Mouse (Mus musculus): ENCODE measurements around the gene Tmem160. TPM values are rescaled to one million over a fixed set of nuclear protein-coding genes. Genes with fewer than 3 reads are reported as not detected.

Gene Tmem160
- polyA plus RNA-seq, 1 experiment from 2014 or later = 50.7 TPM

DNA sequence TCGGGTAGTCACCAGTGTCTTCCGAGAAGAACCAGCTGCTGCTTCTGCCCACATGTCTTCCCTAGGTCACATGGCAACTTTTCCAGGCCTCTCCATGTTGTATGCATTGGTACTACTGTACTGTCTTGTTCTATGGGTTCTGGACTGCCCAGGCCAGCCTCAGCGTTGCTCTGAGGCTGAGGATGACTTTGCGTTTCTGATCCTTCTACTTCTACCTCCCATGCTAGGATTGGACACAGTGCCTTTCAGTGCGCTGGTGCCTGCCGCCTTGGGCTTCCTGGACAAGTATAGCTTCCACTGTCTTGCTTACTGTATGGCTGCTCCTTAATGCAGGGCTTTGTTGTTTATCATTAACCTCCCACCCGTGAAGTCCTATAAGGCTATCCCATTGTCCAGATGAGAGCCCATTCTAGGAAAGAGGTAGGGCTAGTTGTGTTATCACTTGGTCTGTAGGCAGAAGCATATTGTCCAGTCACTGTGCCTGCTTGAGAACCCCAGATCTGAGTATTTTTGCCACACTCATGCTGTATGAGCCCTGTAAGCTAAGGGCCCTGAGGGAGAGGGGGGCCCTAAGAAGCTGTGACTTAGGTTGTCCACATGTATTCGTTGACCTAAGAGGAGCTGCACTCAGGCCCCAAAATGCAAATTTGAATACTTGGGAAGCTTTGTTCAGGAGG, 40.2 kb upstream of the Tmem160 start:
- Histone ChIP-seq H3K4me1 (ENCODE audit: control insufficient read depth, insufficient read depth, low read length) (no peaks in the 10 kb centered on the region), H3K27ac (replicated peaks; ENCODE audit: low read depth, low read length) (no peak overlapping the region), H3K4me2 (ENCODE audit: low read depth, low read length) (no peak overlapping the region; the same call in 1 of the 2 replicates), H3K36me3 (replicated peaks; ENCODE audit: control insufficient read depth, insufficient read depth, low read depth, low read length) (peaks cover 6% of the 10 kb centered on the region), H3K9me3 (replicated peaks; ENCODE audit: control insufficient read depth, low read length) (no peaks in the 10 kb centered on the region), H3K4me3 (ENCODE audit: low read depth, low read length) (no peak overlapping the region), H3K9ac (replicated peaks; ENCODE audit: low read length) (no peak overlapping the region), H3K27me3 (ENCODE audit: control insufficient read depth, insufficient read depth, low read length) (no peaks in the 10 kb centered on the region)
- no peak for ATAC-seq (replicated peaks; ENCODE audit: insufficient number of reproducible peaks, low FRiP score, low TSS enrichment, low read depth)
- WGBS = 82% methylated on average over 8 of the region's 8 CpGs
- DNase-seq (ENCODE audit: low spot score) = no peak

GRCm38 (mm10) chr7:16412930-16413329, 39.6 kb upstream of the Tmem160 start:
- H3K9ac ChIP-seq (replicated peaks; ENCODE audit: low read length) = no peak overlapping the region
- H3K36me3 ChIP-seq (replicated peaks; ENCODE audit: control insufficient read depth, insufficient read depth, low read depth, low read length) = peaks cover 8% of the 10 kb centered on the region
- 0 out of 2 replicates have a peak overlapping the region, but pooled peaks have one; percentile 22 for H3K27ac ChIP-seq (replicated peaks; ENCODE audit: low read depth, low read length)
- DNase-seq (ENCODE audit: low spot score) = no peak
- WGBS = 84% methylated on average over 2 of the region's 2 CpGs
- H3K4me2 ChIP-seq (ENCODE audit: low read depth, low read length) = no peak overlapping the region
- no peak for ATAC-seq (replicated peaks; ENCODE audit: insufficient number of reproducible peaks, low FRiP score, low TSS enrichment, low read depth)
- H3K9me3 ChIP-seq (replicated peaks; ENCODE audit: control insufficient read depth, low read length) = no peaks in the 10 kb centered on the region
- no peaks in the 10 kb centered on the region for H3K27me3 ChIP-seq (ENCODE audit: control insufficient read depth, insufficient read depth, low read length)
- no peaks in the 10 kb centered on the region for H3K4me1 ChIP-seq (ENCODE audit: control insufficient read depth, insufficient read depth, low read length)
- no peak overlapping the region for H3K4me3 ChIP-seq (ENCODE audit: low read depth, low read length)

GRCm38 (mm10) chr7:16415426-16415825, 37.2 kb upstream of the Tmem160 start:
- ATAC-seq (replicated peaks; ENCODE audit: insufficient number of reproducible peaks, low FRiP score, low TSS enrichment, low read depth) (no peak), DNase-seq (ENCODE audit: low spot score) (no peak)
- H3K9ac ChIP-seq (replicated peaks; ENCODE audit: low read length) = no peak overlapping the region
- H3K27me3 ChIP-seq (ENCODE audit: control insufficient read depth, insufficient read depth, low read length) = no peaks in the 10 kb centered on the region
- no peak overlapping the region for H3K4me3 ChIP-seq (ENCODE audit: low read depth, low read length)
- H3K36me3 ChIP-seq (replicated peaks; ENCODE audit: control insufficient read depth, insufficient read depth, low read depth, low read length) = peaks cover 15% of the 10 kb centered on the region
- 83% methylated on average over 3 of the region's 3 CpGs for WGBS
- no peak overlapping the region for H3K27ac ChIP-seq (replicated peaks; ENCODE audit: low read depth, low read length)
- H3K4me2 ChIP-seq (ENCODE audit: low read depth, low read length) = no peak overlapping the region
- H3K4me1 ChIP-seq (ENCODE audit: control insufficient read depth, insufficient read depth, low read length) = no peaks in the 10 kb centered on the region
- no peaks in the 10 kb centered on the region for H3K9me3 ChIP-seq (replicated peaks; ENCODE audit: control insufficient read depth, low read length)

GRCm38 (mm10) chr7:16417141-16417771, 35.3 kb upstream of the Tmem160 start:
- Histone ChIP-seq H3K4me1 (ENCODE audit: control insufficient read depth, insufficient read depth, low read length) (no peaks in the 10 kb centered on the region), H3K27me3 (ENCODE audit: control insufficient read depth, insufficient read depth, low read length) (no peaks in the 10 kb centered on the region), H3K4me3 (ENCODE audit: low read depth, low read length) (no peak overlapping the region), H3K9me3 (replicated peaks; ENCODE audit: control insufficient read depth, low read length) (no peaks in the 10 kb centered on the region), H3K9ac (replicated peaks; ENCODE audit: low read length) (no peak overlapping the region), H3K4me2 (ENCODE audit: low read depth, low read length) (no peak overlapping the region), H3K27ac (replicated peaks; ENCODE audit: low read depth, low read length) (no peak overlapping the region), H3K36me3 (replicated peaks; ENCODE audit: control insufficient read depth, insufficient read depth, low read depth, low read length) (peaks cover 29% of the 10 kb centered on the region)
- DNase-seq (ENCODE audit: low spot score) = no peak
- no peak for ATAC-seq (replicated peaks; ENCODE audit: insufficient number of reproducible peaks, low FRiP score, low TSS enrichment, low read depth)
- 95% methylated on average over 10 of the region's 10 CpGs for WGBS

- no peak for DNase-seq (ENCODE audit: low spot score)
- H3K36me3 ChIP-seq (replicated peaks; ENCODE audit: control insufficient read depth, insufficient read depth, low read depth, low read length) = peaks cover 31% of the 10 kb centered on the region
- no peaks in the 10 kb centered on the region for H3K4me1 ChIP-seq (ENCODE audit: control insufficient read depth, insufficient read depth, low read length)
- no peak overlapping the region for H3K27ac ChIP-seq (replicated peaks; ENCODE audit: low read depth, low read length)
- H3K4me3 ChIP-seq (ENCODE audit: low read depth, low read length) = no peak overlapping the region
- 92% methylated on average over 5 of the region's 5 CpGs for WGBS
- H3K9me3 ChIP-seq (replicated peaks; ENCODE audit: control insufficient read depth, low read length) = no peaks in the 10 kb centered on the region
- no peak overlapping the region for H3K9ac ChIP-seq (replicated peaks; ENCODE audit: low read length)
- H3K4me2 ChIP-seq (ENCODE audit: low read depth, low read length) = no peak overlapping the region
- no peaks in the 10 kb centered on the region for H3K27me3 ChIP-seq (ENCODE audit: control insufficient read depth, insufficient read depth, low read length)
- no peak for ATAC-seq (replicated peaks; ENCODE audit: insufficient number of reproducible peaks, low FRiP score, low TSS enrichment, low read depth)
Observed at GRCm38 (mm10) chr7:16418713-16419112, 33.9 kb upstream of the Tmem160 start.

- H3K36me3 ChIP-seq (replicated peaks; ENCODE audit: control insufficient read depth, insufficient read depth, low read depth, low read length) = peaks cover 31% of the 10 kb centered on the region
- no peaks in the 10 kb centered on the region for H3K27me3 ChIP-seq (ENCODE audit: control insufficient read depth, insufficient read depth, low read length)
Observed at GRCm38 (mm10) chr7:16420493-16421118, 32.0 kb upstream of the Tmem160 start.

DNA sequence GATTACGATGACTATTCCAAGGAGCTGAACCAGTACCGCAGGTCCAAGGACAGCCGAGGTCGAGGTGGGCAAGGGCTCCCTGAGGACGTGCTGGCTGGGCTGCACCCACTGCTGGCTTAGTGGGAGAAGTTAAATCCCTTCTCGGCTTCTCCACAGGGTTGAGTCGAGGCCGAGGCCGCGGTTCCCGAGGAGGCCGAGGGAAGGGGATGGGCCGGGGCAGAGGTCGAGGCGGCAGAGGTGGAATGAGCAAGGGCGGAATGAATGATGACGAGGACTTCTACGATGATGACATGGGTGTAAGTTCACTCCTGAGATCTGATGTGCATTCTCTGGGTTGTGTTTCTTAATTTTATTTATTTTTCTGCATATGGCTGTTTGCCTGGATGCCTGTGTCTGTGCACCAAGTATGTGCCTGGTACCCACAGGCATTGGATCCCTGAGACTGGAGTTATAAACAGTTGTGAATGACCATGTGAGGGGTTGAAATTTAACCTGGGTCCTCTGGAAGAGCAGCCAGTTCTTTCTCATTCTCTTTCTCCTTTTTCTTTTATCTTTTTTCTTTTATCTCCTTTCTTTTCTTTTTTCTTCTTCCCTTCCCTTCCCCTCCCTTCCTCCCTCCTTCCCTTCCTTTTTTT, 30.2 kb upstream of the Tmem160 start:
- ATAC-seq (replicated peaks; ENCODE audit: insufficient number of reproducible peaks, low FRiP score, low TSS enrichment, low read depth) (no peak), DNase-seq (ENCODE audit: low spot score) (no peak)
- no peaks in the 10 kb centered on the region for H3K4me1 ChIP-seq (ENCODE audit: control insufficient read depth, insufficient read depth, low read length)
- no peak overlapping the region for H3K4me3 ChIP-seq (ENCODE audit: low read depth, low read length)
- no peak overlapping the region for H3K9ac ChIP-seq (replicated peaks; ENCODE audit: low read length)
- peaks cover 25% of the 10 kb centered on the region for H3K36me3 ChIP-seq (replicated peaks; ENCODE audit: control insufficient read depth, insufficient read depth, low read depth, low read length)
- no peak overlapping the region for H3K27ac ChIP-seq (replicated peaks; ENCODE audit: low read depth, low read length)
- H3K4me2 ChIP-seq (ENCODE audit: low read depth, low read length) = no peak overlapping the region
- no peaks in the 10 kb centered on the region for H3K27me3 ChIP-seq (ENCODE audit: control insufficient read depth, insufficient read depth, low read length)
- no peaks in the 10 kb centered on the region for H3K9me3 ChIP-seq (replicated peaks; ENCODE audit: control insufficient read depth, low read length)
- WGBS = 88% methylated on average over 18 of the region's 18 CpGs

More at GRCm38 (mm10) chr7:16420493-16421118, 32.0 kb upstream of the Tmem160 start:
- no peaks in the 10 kb centered on the region for H3K4me1 ChIP-seq (ENCODE audit: control insufficient read depth, insufficient read depth, low read length)
- H3K9ac ChIP-seq (replicated peaks; ENCODE audit: low read length) = no peak overlapping the region
- ATAC-seq (replicated peaks; ENCODE audit: insufficient number of reproducible peaks, low FRiP score, low TSS enrichment, low read depth) = no peak
- H3K27ac ChIP-seq (replicated peaks; ENCODE audit: low read depth, low read length) = no peak overlapping the region
- H3K9me3 ChIP-seq (replicated peaks; ENCODE audit: control insufficient read depth, low read length) = no peaks in the 10 kb centered on the region
- no peak for DNase-seq (ENCODE audit: low spot score)
- H3K4me2 ChIP-seq (ENCODE audit: low read depth, low read length) = no peak overlapping the region; the same call in 1 of the 2 replicates
- no peak overlapping the region for H3K4me3 ChIP-seq (ENCODE audit: low read depth, low read length)
- WGBS = 93% methylated on average over 8 of the region's 8 CpGs

Data from embryonic facial prominence, embryonic 11.5 days (tissue).